Mouse (Mus musculus) limb, embryonic 14.5 days (tissue): ENCODE results near the gene Zswim3. TPM values are rescaled to one million over a fixed set of nuclear protein-coding genes. Genes with fewer than 3 reads are reported as not detected.
"Not testable (repeated sequence)": the region's sequence is repeated elsewhere in the genome, so short reads cannot be mapped to it uniquely, and the experiment has no call there.

Experiments
- ATAC-seq: fragments of 200-750 bp; cut with Nextera tagmentation; 2 replicates; pipeline ENCODE4 v1.8.0; 2017; ENCODE audit warnings: low read depth, moderate number of reproducible peaks, moderate TSS enrichment; ENCODE audit not compliant: low FRiP score
- DNase-seq: peaks from one replicate; pipeline ENCODE4 v3.0.0-alpha.2; 2015; ENCODE audit warnings: low spot score
- H3K27ac ChIP-seq: fragments of 300-500 bp; sonication (generic); replicated peaks from 2 replicates; pipeline ENCODE4 v1.5.1; 2014; ENCODE audit warnings: low read depth, mild to moderate bottlenecking, low read length, moderate library complexity, mixed read lengths
- H3K27me3 ChIP-seq: fragments of 300-500 bp; sonication (generic); 2 replicates; pipeline ENCODE4 v1.6.1; 2014; ENCODE audit warnings: low read length, mixed read lengths; ENCODE audit not compliant: control insufficient read depth, insufficient read depth
- H3K36me3 ChIP-seq: fragments of 300-500 bp; sonication (generic); 2 replicates; pipeline ENCODE4 v1.6.1; 2014; ENCODE audit warnings: mild to moderate bottlenecking, low read length, moderate library complexity, mixed read lengths; ENCODE audit not compliant: control insufficient read depth, insufficient read depth
- H3K4me1 ChIP-seq: fragments of 300-500 bp; sonication (generic); 2 replicates; pipeline ENCODE4 v1.6.1; 2014; ENCODE audit warnings: antibody characterized with exemption, low read length, mixed read lengths; ENCODE audit not compliant: control insufficient read depth, insufficient read depth
- H3K4me2 ChIP-seq: fragments of 300-500 bp; sonication (generic); replicated peaks from 2 replicates; pipeline ENCODE4 v1.6.1; 2014; ENCODE audit warnings: low read depth, mild to moderate bottlenecking, low read length, moderate library complexity; ENCODE audit not compliant: severe bottlenecking
- H3K4me3 ChIP-seq: fragments of 300-500 bp; sonication (generic); replicated peaks from 2 replicates; pipeline ENCODE4 v1.5.1; 2014; ENCODE audit warnings: low read length
- H3K9ac ChIP-seq: fragments of 300-500 bp; sonication (generic); 2 replicates; pipeline ENCODE4 v1.6.1; 2014; ENCODE audit warnings: mild to moderate bottlenecking, low read depth, low read length, moderate library complexity; ENCODE audit not compliant: severe bottlenecking
- H3K9me3 ChIP-seq: fragments of 300-500 bp; sonication (generic); 2 replicates; pipeline ENCODE4 v1.6.1; 2016; ENCODE audit warnings: low read length; ENCODE audit not compliant: control insufficient read depth
- POLR2A ChIP-seq: fragments of 200-500 bp; IDR thresholded peaks from 2 replicates; pipeline ENCODE4 v1.8.0; 2012; ENCODE audit warnings: inconsistent platforms, mild to moderate bottlenecking, moderate library complexity, borderline replicate concordance; ENCODE audit not compliant: insufficient read depth, insufficient read length; ENCODE audit errors: extremely low read depth
- WGBS: fragments of 180-500 bp; shearing (Covaris S2); extraction: QIAGEN DNeasy Blood & Tissue Kit; methylation state at CpG from one replicate; pipeline ENCODE4 v1.1.7; 2014; 5-methylcytosine and 5-hydroxymethylcytosine counted together
- polyA plus RNA-seq, 2 experiments: library from polyadenylated mRNA; depleted of rRNA in 1 of 2; stranded (reverse) in 1 of 2; unstranded in 1 of 2; fragments of >200 nt; fragmentation: Nextera tagmentation in 1 of 2; extraction: Ambion mirVana in 1 of 2; gene quantifications; 2 replicates each; pipeline versions ENCODE4 v1.2.1 to v1.2.3; 2012 to 2014

The Zswim3 gene
- polyA plus RNA-seq, 2 experiments, result 4.9 to 6.9 TPM

DNA sequence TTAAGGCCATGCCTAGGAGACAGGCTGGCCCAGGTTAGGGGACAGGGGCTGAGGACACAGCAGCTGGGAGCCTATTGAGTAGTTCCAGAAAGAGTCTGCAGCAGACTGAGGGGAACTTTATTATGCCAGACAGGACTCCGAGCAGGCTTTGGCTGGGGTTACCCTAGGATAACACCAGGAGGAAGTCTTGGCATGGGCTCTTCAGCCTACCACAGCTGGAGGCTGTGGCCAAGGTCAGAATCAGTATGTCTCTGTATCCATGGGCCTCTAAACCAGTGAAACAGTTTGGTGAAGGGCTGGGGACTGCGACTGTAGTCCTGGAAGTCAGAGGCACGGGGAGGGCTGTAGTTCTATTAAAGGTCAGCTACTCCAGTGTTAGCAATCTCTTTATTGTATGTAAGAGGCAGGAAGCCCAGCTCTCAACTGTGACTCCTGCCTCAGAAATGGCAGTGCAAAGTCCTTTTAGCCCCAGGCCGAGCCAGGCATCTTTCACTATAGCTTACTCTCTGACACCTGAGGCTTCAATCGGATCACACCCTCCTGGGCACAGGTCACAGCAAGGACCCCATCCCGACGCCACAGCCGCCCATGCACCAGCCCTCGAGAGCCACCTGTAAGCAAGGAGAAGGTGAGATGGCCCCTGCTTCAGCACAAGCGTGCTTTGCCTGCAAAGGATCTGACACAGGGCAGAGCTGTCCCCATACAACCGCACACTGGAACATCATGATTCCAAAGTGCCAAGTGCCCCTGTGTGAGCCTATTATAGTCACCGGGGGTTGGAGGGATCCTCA lies 12.3 kb upstream of the Zswim3 start:
- Histone ChIP-seq H3K4me3 (no peak overlapping the region), H3K36me3 (peaks cover 79% of the 10 kb centered on the region), H3K4me2 (no peak overlapping the region), H3K4me1 (no peaks in the 10 kb centered on the region), H3K9ac (no peak overlapping the region), H3K27me3 (no peaks in the 10 kb centered on the region), H3K9me3 (no peaks in the 10 kb centered on the region), H3K27ac (no peak overlapping the region)
- ATAC-seq (no peak), DNase-seq (no peak)
- 94% methylated on average over 12 of the region's 12 CpGs for WGBS
- no peak for TF ChIP-seq POLR2A

DNA sequence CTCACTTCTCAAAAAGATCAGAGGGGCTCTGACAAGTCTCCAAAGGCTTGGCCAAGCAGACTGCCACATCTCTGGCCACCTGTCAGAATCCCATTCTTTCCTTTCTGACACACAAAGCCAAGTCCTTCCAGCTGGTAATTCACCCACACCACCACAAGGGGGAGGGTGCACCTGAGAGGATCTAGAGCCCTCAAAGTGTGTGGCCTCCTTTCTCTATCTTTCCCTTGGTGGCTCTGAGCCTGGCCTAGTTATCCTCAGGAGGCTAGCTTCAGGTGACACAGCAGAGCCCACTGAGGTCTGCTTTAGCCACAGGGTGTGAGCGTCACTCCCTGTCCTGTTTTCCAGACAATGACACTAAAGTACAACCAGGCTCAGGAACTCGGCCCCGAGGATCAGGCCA lies 11.7 kb upstream of the Zswim3 start:
- Histone ChIP-seq H3K9ac (no peak overlapping the region), H3K4me2 (no peak overlapping the region), H3K4me1 (no peaks in the 10 kb centered on the region), H3K36me3 (peaks cover 83% of the 10 kb centered on the region), H3K9me3 (no peaks in the 10 kb centered on the region), H3K27ac (no peak overlapping the region), H3K27me3 (no peaks in the 10 kb centered on the region), H3K4me3 (no peak overlapping the region)
- DNase-seq (peak; percentile 38), ATAC-seq (no peak)
- TF ChIP-seq POLR2A, result no peak
- 83% methylated on average over 3 of the region's 3 CpGs for WGBS

DNA sequence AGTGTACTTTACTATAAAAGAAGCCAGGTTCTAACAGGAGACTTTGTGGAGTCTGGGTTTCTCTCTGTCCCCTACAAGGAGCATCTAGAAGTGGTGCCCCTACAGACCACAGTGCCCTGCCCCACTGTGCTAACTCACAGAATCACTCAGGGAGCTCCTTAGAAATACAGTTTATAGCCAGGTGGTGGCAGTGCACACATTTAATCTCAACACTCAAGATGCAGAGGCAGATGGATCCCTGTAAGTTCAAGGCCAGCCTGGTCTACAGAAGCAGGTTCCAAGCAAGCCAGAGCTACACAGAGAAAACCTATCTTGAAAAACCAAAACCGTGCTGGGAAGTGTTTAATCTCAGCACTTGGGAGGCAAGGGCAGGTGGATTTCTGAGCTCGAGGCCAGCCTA lies 11.1 kb upstream of the Zswim3 start:
- Histone ChIP-seq H3K27ac (no peak overlapping the region), H3K4me2 (no peak overlapping the region), H3K4me1 (no peaks in the 10 kb centered on the region), H3K9me3 (no peaks in the 10 kb centered on the region), H3K36me3 (peaks cover 79% of the 10 kb centered on the region), H3K9ac (no peak overlapping the region), H3K4me3 (no peak overlapping the region), H3K27me3 (no peaks in the 10 kb centered on the region)
- DNase-seq (no peak), ATAC-seq (no peak)
- 94% methylated on average over 2 of the region's 2 CpGs for WGBS
- TF ChIP-seq POLR2A, result no peak

DNA sequence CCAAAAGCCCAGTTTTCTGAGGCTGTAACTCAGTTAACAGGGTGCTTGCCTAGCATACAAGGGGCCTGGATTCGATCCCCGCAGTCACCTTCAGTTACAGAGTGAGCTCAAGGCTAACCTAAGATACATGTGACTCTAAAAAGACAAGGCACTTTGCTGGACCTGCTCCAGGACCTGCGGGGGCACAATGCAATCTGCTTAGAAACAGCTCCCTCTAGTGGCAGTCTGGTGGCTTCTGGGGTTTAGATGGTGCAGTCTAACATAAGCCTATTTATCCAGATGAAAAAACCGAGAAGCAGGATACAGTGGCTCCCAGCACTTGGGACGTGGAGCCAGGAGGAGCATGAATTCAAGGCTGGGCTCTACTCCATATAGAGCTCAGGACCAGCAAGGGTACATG lies 10.6 kb upstream of the Zswim3 start:
- H3K36me3 ChIP-seq, result peaks cover 77% of the 10 kb centered on the region
- H3K4me2 ChIP-seq, result no peak overlapping the region
- H3K4me1 ChIP-seq, result no peaks in the 10 kb centered on the region
- no peak for TF ChIP-seq POLR2A
- H3K27me3 ChIP-seq, result no peaks in the 10 kb centered on the region
- ATAC-seq (peak; percentile 38; the same call in 1 of the 2 replicates), DNase-seq (peak; percentile 91)
- H3K4me3 ChIP-seq, result no peak overlapping the region
- WGBS, result 28% methylated on average over 5 of the region's 5 CpGs
- no peak overlapping the region for H3K9ac ChIP-seq
- H3K27ac ChIP-seq, result no peak overlapping the region
- H3K9me3 ChIP-seq, result no peaks in the 10 kb centered on the region

DNA sequence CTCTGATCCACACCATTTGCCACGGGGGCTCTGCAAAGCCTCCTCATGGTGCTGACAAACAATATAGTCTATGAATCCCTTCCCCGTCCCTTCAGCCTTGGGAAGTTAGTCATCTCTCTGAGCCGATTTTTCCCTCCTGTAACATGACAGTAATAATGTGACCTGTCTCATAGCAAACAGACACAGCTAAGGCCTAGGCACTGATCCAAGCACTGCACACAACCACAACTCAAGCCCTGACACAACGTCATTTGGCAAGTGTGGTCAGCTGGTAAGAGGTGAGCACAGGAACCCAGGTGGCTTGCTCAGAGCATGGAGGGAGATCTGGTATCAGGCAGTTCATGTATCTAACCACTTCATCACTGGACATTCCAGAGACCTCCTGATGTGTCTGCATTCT lies 9.0 kb upstream of the Zswim3 start:
- WGBS, result 83% methylated on average over 4 of the region's 4 CpGs
- H3K27ac ChIP-seq, result no peak overlapping the region
- H3K4me3 ChIP-seq, result no peak overlapping the region
- peaks cover 82% of the 10 kb centered on the region for H3K36me3 ChIP-seq
- no peaks in the 10 kb centered on the region for H3K4me1 ChIP-seq
- H3K4me2 ChIP-seq, result no peak overlapping the region
- ATAC-seq (no peak), DNase-seq (no peak)
- H3K9me3 ChIP-seq, result no peaks in the 10 kb centered on the region
- H3K27me3 ChIP-seq, result no peaks in the 10 kb centered on the region
- TF ChIP-seq POLR2A, result no peak
- H3K9ac ChIP-seq, result no peak overlapping the region

DNA sequence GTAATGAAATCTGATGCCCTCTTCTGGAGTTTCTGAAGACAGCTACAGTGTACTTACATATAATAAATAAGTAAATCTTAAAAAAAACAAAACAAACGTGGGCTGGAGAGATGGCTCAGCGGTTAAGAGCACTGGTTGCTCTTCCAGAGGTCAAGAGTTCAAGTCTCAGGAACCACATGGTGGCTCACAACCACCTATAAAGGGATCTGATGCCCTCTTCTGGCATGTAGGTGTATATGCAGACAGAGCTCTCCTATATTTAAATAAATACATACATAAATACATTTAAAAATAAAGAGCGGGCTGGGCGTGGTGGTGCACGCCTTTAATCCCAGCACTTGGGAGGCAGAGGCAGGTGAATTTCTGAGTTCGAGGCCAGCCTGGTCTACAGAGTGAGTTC lies 6.3 kb upstream of the Zswim3 start:
- not testable (repeated sequence) for H3K27me3 ChIP-seq, ATAC-seq, H3K9me3 ChIP-seq, H3K4me2 ChIP-seq, DNase-seq, H3K27ac ChIP-seq, H3K9ac ChIP-seq, H3K4me3 ChIP-seq, H3K4me1 ChIP-seq
- peaks cover 69% of the 10 kb centered on the region for H3K36me3 ChIP-seq
- 81% methylated on average over 6 of the region's 6 CpGs for WGBS
